Mouse (Mus musculus) layer of hippocampus, adult 8-10 months (tissue): Measurements from ENCODE around the gene Minos1. TPM values are rescaled to one million over a fixed set of nuclear protein-coding genes. Genes with fewer than 3 reads are reported as not detected.

ENCODE experiments used
- DNase-seq, 2 experiments: peaks; one replicate each; pipeline ENCODE4 v3.0.0; 2022; ENCODE audit warnings: low spot score in 2 of 2
- total RNA-seq, 4 experiments: library from RNA; stranded (reverse); gene quantifications; 2 replicates each; pipeline ENCODE4 v1.2.4; 2022

The Minos1 gene
- total RNA-seq, 4 experiments from 2014 or later, result 187 to 234 (median 208) TPM

- DNase-seq, result no peak
Observed at GRCm38 (mm10) chr4:139144577-139144976, 13.7 kb upstream of the Minos1 start.

GRCm38 (mm10) chr4:139142985-139143384 lies 12.1 kb upstream of the Minos1 start:
- no peak for DNase-seq

GRCm38 (mm10) chr4:139141785-139142184 lies 10.9 kb upstream of the Minos1 start:
- no peak for DNase-seq

- no peak for DNase-seq
Observed at GRCm38 (mm10) chr4:139140267-139140666, 9.4 kb upstream of the Minos1 start.

GRCm38 (mm10) chr4:139136011-139136410 lies 5.1 kb upstream of the Minos1 start:
- no peak for DNase-seq

- no peak for DNase-seq
Observed at GRCm38 (mm10) chr4:139133109-139133508, 2.2 kb upstream of the Minos1 start.

- no peak for DNase-seq
Observed at GRCm38 (mm10) chr4:139131858-139132672, 1.2 kb upstream of the Minos1 start.

GRCm38 (mm10) chr4:139129806-139130700 lies 860 bp downstream of the Minos1 start:
- no peak for DNase-seq

GRCm38 (mm10) chr4:139126475-139126874 lies 4.4 kb downstream of the Minos1 start:
- no peak for DNase-seq

- DNase-seq, result no peak
Observed at GRCm38 (mm10) chr4:139124940-139125339, 6.0 kb downstream of the Minos1 start.

- DNase-seq, result no peak
Observed at GRCm38 (mm10) chr4:139122557-139122956, 8.4 kb downstream of the Minos1 start.

GRCm38 (mm10) chr4:139120998-139121397 lies 9.9 kb downstream of the Minos1 start:
- no peak for DNase-seq

- DNase-seq, result no peak
Observed at GRCm38 (mm10) chr4:139120281-139120814, 10.6 kb downstream of the Minos1 start.

- no peak for DNase-seq
Observed at GRCm38 (mm10) chr4:139116356-139117063, 14.4 kb downstream of the Minos1 start.

- DNase-seq, result no peak
Observed at GRCm38 (mm10) chr4:139115721-139116120, 15.2 kb downstream of the Minos1 start.

- DNase-seq, result no peak
Observed at GRCm38 (mm10) chr4:139112482-139112881, 18.4 kb downstream of the Minos1 start.

- no peak for DNase-seq
Observed at GRCm38 (mm10) chr4:139111421-139111820, 19.5 kb downstream of the Minos1 start.

- no peak for DNase-seq
Observed at GRCm38 (mm10) chr4:139110858-139111257, 20.1 kb downstream of the Minos1 start.

GRCm38 (mm10) chr4:139105453-139105852 lies 25.5 kb downstream of the Minos1 start:
- DNase-seq, result no peak

GRCm38 (mm10) chr4:139101546-139101945 lies 29.4 kb downstream of the Minos1 start:
- DNase-seq, result no peak

GRCm38 (mm10) chr4:139100326-139100725 lies 30.6 kb downstream of the Minos1 start:
- no peak for DNase-seq
